In the genomic region with DNA sequence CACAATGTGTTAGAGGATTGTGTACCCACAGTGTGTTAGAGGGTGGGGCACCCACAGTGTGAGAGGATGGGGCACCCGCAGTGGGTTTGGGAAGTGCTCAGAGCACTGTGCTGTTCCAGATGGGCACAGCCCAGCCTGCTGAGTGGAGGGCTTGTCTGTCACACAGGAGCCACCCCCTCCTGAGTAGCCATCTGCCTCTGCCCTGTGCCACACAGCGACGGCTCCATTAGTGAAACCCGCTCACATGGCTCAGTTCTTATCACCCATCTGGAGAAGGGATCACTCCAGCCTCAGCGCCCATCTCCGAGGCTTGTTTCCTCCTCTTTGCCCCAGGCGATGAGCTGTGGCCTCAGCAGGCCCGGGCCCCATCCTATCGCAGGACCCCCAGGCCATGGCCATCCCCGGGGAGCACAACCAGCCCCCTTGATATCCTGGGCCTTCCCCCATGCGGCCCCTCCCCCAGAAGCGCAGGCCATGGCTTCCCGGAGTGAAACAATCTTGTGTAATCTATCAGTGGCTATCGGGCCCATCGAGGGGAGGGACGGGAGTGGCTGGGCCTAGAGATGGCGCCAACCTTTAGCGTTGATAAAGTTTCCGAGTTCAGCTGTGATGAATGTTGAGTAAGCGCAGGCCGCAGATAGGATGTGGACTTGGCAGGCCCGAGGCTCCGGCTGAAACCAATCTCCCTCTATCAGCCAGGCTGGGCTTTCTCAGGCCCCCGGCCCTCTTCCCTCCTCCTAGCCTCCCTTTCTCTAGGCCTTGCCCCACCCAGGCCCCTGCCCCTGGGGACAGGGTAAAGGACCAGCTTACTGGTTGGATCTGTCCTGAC, we compare ENCODE assay signal across 9 mouse cellular contexts. TPM values are rescaled to one million over a fixed set of nuclear protein-coding genes. Genes with fewer than 3 reads are reported as not detected.
DNase-seq lines count a peak whose midpoint lies in the region; ATAC-seq and TF ChIP-seq lines count a peak whose summit lies in the region.
"Had no signal": no experiment of that assay in that cellular context is flagged by ENCODE, and none has a peak within 500 bp of the region (broad histone marks: within the 10 kb centered on the region; RNA-seq: fewer than 3 reads in every experiment).

No protein-coding gene starts in this region.

- H3K27me3 ChIP-seq in heart, postnatal 0 days (ENCODE audit: control insufficient read depth, insufficient read depth, low read length) = no peaks in the 10 kb centered on the region
- no peaks in the 10 kb centered on the region for H3K27me3 ChIP-seq in midbrain, embryonic 14.5 days (ENCODE audit: control insufficient read depth, insufficient read depth, low read length)
- H3K27me3 ChIP-seq: Patski had no signal

- H3K4me2 ChIP-seq in heart, postnatal 0 days (ENCODE audit: low read depth, low read length) = no peak overlapping the region
- H3K4me2 ChIP-seq in midbrain, embryonic 14.5 days (ENCODE audit: low read length) = 0 out of 2 replicates have a peak overlapping the region, but pooled peaks have one; percentile 10

- 18% methylated on average over 24 of the region's 24 CpGs for WGBS in heart, postnatal 0 days
- 31% methylated on average over 24 of the region's 24 CpGs for WGBS in midbrain, embryonic 14.5 days

- peak; percentile 42 to 64 for DNase-seq in layer of hippocampus, adult 18-20 months (ENCODE audit: low spot score in 2 of 2)
- DNase-seq in layer of hippocampus, postnatal 25 days (ENCODE audit: extremely low spot score in 1 of 2, low spot score in 1 of 2) = no peak
- peak; percentile 24 for DNase-seq in embryo, embryonic 10.5 days (ENCODE audit: low spot score)
- no peak for DNase-seq in heart, postnatal 0 days (ENCODE audit: low spot score)
- peak; percentile 53 to 59 for DNase-seq in layer of hippocampus, postnatal 10 days (ENCODE audit: low spot score in 2 of 2)
- DNase-seq in midbrain, embryonic 14.5 days = peak; percentile 53
- DNase-seq in adrenal gland, adult (ENCODE audit: inconsistent age in 2 of 2, low spot score in 1 of 2) = no peak
- no peak for DNase-seq in adipocyte (ENCODE audit: low spot score)

- no peaks in the 10 kb centered on the region for H3K9me3 ChIP-seq in heart, postnatal 0 days (replicated peaks; ENCODE audit: control insufficient read depth, low read length)
- no peaks in the 10 kb centered on the region for H3K9me3 ChIP-seq in midbrain, embryonic 14.5 days (ENCODE audit: control insufficient read depth, low read length)

- peak overlapping the region; percentile 31; the same call in 1 of the 2 replicates for H3K9ac ChIP-seq in heart, postnatal 0 days (replicated peaks; ENCODE audit: low read depth, low read length)
- H3K9ac ChIP-seq in midbrain, embryonic 14.5 days (replicated peaks; ENCODE audit: low read length) = peak overlapping the region; percentile 23

- no peaks in the 10 kb centered on the region for H3K36me3 ChIP-seq in heart, postnatal 0 days (replicated peaks; ENCODE audit: control insufficient read depth, insufficient read depth, low read length)
- H3K36me3 ChIP-seq in midbrain, embryonic 14.5 days (ENCODE audit: control insufficient read depth, insufficient read depth, low read length) = no peaks in the 10 kb centered on the region

- H3K4me1 ChIP-seq in heart, postnatal 0 days (ENCODE audit: control insufficient read depth, insufficient read depth) = peaks cover 86% of the 10 kb centered on the region
- H3K4me1 ChIP-seq in midbrain, embryonic 14.5 days (ENCODE audit: control insufficient read depth, insufficient read depth, low read length) = peaks cover 44% of the 10 kb centered on the region

- no peak for TF ChIP-seq CTCF in heart, postnatal 0 days (IDR thresholded peaks at IDR 0.05; ENCODE audit: low read depth)

- no peak for TF ChIP-seq EP300 in heart, postnatal 0 days (IDR thresholded peaks at IDR 0.05; ENCODE audit: low read depth)

- H3K4me3 ChIP-seq in heart, postnatal 0 days (ENCODE audit: low read depth, low read length) = no peak overlapping the region
- no peak overlapping the region for H3K4me3 ChIP-seq in midbrain, embryonic 14.5 days (replicated peaks; ENCODE audit: low read depth, low read length)

- peak overlapping the region; percentile 54 for H3K27ac ChIP-seq in heart, postnatal 0 days (ENCODE audit: low read depth)
- peak overlapping the region; percentile 57 for H3K27ac ChIP-seq in midbrain, embryonic 14.5 days (replicated peaks; ENCODE audit: low read depth, low read length)

- peak; percentile 10; the same call in 1 of the 2 replicates for ATAC-seq in heart, postnatal 0 days (ENCODE audit: insufficient read depth, low read depth)
- ATAC-seq in midbrain, embryonic 14.5 days (ENCODE audit: low FRiP score, low TSS enrichment) = peak; percentile 7; the same call in 1 of the 2 replicates
- ATAC-seq: Patski had no signal

RNA-seq across cellular contexts. Expression of gene Zfpm1, which starts 14.4 kb away (rescaled TPM):
- total RNA-seq in layer of hippocampus, adult 18-20 months (2021) = 10 to 100 TPM; 43.7 to 52.2 TPM
- total RNA-seq in layer of hippocampus, postnatal 25 days (2021) = 10 to 100 TPM; 37.8 to 43.4 TPM
- total RNA-seq in heart, postnatal 0 days (2014; rRNA removed; ENCODE audit: low replicate concordance) = 28.4 and 45.3 TPM in 2 replicates
- polyA plus RNA-seq in heart, postnatal 0 days (2015; fragmentation: Nextera tagmentation; extraction: Ambion mirVana) = 2.3 and 2.5 TPM in 2 replicates
- total RNA-seq in layer of hippocampus, postnatal 10 days (2021) = 10 to 100 TPM; 25.7 to 27.2 TPM
- 2.3 TPM in 2 replicates for polyA plus RNA-seq in midbrain, embryonic 14.5 days (2014; fragmentation: Nextera tagmentation; extraction: Ambion mirVana)

Comparison
In these comparisons a context has a peak if more than half of its experiments do, and no peak if none do; other contexts are left out.
1. DNase-seq: peak in layer of hippocampus, adult 18-20 months (2 of 2), embryo, embryonic 10.5 days (single experiment), layer of hippocampus, postnatal 10 days (2 of 2) and midbrain, embryonic 14.5 days (single experiment); none in layer of hippocampus, postnatal 25 days (0 of 2), heart, postnatal 0 days (single experiment), adrenal gland, adult (0 of 2) and adipocyte (single experiment).